Mouse (Mus musculus): Measurements from ENCODE around the gene Elp5.
"Not testable (repeated sequence)": the region's sequence is repeated elsewhere in the genome, so short reads cannot be mapped to it uniquely, and the experiment has no call there.

Elp5 gene

DNA sequence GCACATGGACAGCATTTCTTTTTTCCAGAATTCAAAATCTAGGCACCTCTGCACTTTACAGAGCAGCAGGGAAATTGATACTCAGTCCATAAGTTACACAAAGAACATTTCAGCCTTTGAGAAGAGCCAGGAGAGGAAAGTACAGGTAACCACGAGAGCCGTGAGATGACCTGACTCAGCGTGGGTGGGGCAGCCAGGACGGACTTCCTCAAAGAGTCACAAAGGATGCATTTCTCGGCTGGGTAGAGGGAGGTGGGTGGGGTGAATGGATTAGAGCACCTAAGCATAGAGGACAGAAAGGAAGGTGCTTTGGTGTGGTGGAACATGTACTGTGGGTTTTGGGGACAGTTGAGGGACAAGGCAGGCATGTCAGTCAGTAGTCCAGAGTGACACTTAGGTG is 20.5 kb downstream of the Elp5 start:
- DNase-seq (ENCODE audit: low spot score in 2 of 2), result no peak

GRCm38 (mm10) chr11:69960616-69961015 is 21.7 kb downstream of the Elp5 start:
- peak in 1 of 2 experiments; percentile 66 for DNase-seq (ENCODE audit: low spot score in 2 of 2)

DNA sequence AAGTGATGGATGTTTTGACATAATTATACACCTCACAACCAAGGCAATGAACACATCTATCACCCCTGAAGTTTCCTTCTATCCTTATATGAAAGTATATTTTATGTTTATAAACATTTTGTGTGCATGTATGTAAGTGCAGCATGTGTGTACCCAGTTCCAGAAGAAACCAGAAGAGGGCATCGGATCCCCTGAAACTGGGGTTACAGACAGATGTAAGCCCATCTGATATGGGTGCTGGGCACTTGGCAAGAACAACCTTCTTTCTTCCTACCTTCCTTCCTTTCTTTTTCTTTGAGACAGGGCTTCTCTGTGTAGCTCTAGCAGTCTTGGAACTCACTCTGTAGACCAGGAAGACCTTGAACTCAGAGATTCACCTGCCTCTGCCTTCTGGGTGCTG is 26.1 kb downstream of the Elp5 start:
- peak in 1 of 2 experiments; percentile 24 for DNase-seq (ENCODE audit: low spot score in 2 of 2)

DNA sequence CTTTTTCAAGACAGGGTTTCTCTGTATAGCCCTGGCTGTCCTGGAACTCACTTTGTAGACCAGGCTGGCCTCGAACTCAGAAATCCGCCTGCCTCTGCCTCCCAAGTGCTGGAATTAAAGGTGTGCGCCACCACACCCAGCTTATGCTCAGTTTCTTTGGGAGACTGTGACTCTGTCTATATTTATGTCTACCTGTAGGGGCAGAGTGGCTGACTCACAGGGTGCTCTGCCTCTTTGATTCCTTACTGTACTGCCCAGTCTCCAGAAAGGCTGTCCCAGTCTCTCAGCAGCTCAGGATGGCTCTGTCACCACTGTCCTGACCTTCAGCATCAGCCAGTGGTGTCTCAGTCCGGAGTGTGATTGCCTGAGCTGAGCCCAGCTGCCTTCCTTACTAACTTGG is 26.7 kb downstream of the Elp5 start:
- DNase-seq (ENCODE audit: low spot score in 2 of 2), result not testable (repeated sequence)

DNA sequence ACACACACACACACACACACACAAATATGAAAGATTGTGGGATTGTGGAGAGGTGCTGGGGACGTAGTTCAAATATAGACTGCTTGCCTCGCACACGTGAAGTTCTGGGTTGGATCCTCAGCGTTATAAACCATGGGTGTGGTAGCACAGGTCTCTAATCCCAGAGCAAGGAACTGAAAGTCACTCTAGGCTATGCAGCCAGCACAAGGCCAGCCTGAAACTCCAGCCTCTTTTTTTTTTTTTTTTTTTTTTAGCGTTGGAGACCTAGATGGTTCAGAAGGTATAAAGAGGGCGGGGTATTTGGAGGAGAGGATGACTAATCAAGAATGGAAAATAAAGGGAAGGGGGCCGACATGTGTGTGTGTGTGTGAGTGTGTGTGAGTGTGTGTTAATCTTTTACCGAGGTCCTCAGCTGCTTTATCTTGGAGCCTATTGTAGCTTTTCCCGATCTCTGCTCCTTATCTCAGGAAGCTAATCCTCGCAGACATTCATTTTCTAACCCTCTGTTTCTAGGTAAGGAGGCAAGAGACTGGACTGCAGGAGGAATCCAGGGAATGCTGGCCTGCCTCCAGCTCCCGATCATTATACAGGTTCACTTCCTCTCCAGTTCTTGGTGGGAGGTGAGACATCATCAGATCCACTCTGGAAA is 28.9 kb downstream of the Elp5 start:
- DNase-seq (ENCODE audit: low spot score in 2 of 2), result no peak

- DNase-seq (ENCODE audit: low spot score in 2 of 2), result no peak
Measured at GRCm38 (mm10) chr11:69952274-69952673, 30.0 kb downstream of the Elp5 start.

DNA sequence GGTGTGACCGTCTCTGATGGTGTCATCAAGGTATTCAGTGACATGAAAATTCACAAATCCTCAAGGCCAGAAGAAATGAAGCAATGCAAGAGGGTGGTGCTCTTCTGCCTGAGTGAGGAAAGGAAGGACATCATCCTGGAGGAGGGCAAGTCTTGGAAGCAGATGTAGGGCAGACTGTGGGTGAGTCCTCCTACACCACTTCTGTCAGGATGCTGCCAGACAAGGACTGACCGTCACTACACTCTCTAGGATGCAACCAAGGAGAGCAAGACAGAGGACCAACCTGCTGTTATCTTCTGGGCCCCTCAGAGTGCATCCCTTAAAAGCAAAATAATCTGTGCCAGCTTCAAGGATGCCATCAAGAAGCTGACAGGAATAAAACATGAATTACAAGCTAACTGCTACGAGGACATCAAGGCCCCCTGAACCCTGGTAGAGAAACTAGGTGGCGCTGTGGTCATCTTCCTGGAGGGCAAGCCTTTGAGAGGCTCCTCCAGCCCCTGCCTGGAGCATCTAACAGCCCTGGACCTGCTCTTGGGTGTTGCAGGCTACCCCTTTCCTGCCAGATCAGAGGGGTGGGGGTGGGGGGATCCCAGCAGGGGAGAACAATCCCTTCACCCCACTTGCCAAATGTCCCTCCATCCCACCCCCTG is 31.4 kb downstream of the Elp5 start:
- peak in 1 of 2 experiments; percentile 73 for DNase-seq (ENCODE audit: low spot score in 2 of 2)

GRCm38 (mm10) chr11:69948763-69949150 is 33.6 kb downstream of the Elp5 start:
- DNase-seq (ENCODE audit: low spot score in 2 of 2), result peak; percentile 92 to 95

GRCm38 (mm10) chr11:69948066-69948762 is 34.1 kb downstream of the Elp5 start, which contains the start of gene Slc2a4:
Gene Slc2a4 (minus strand): TSS chr11:69948188.
- DNase-seq (ENCODE audit: low spot score in 2 of 2), result peak; percentile 93 to 98

GRCm38 (mm10) chr11:69947337-69948065 is 34.8 kb downstream of the Elp5 start:
- DNase-seq (ENCODE audit: low spot score in 2 of 2), result peak; percentile 66 to 79

DNA sequence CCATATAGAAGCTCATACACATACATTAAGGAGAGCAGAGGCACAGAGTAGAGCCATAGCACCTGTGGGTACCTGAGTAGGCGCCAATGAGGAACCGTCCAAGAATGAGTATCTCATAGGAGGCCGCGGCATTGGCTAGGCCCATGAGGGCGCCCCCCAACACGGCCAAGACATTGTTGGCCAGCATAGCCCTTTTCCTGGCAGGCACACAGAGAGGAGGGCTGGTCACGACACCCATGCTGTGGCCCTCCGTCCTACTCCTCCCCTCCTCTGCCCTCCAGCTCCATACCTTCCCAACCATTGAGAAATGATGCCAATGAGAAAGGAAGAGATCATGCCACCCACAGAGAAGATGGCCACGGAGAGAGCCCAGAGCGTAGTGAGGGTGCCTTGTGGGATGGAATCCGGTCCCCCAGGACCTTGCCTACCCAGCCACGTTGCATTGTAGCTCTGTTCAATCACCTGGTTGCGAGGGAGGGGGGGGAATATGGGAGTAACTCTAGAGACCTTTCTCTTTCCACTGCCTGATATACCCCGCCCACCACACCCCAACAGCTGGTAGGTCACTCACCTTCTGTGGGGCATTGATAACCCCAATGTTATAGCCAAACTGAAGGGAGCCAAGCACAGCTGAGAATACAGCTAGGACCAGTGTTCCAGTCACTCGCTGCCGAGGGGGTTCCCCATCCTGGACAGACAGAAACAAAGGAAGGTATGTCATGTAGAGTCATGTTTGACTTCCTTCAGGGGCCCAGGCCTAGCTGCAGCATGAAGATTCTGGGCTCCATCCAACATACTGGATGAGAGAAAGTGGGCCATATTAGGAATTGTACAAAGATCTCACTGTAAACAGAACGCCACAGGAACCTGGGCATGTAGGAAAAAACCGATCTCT is 36.1 kb downstream of the Elp5 start:
- DNase-seq (ENCODE audit: low spot score in 2 of 2), result peak; percentile 65 to 66

GRCm38 (mm10) chr11:69945216-69945615 is 37.1 kb downstream of the Elp5 start:
- DNase-seq (ENCODE audit: low spot score in 2 of 2), result peak in 1 of 2 experiments; percentile 19

DNA sequence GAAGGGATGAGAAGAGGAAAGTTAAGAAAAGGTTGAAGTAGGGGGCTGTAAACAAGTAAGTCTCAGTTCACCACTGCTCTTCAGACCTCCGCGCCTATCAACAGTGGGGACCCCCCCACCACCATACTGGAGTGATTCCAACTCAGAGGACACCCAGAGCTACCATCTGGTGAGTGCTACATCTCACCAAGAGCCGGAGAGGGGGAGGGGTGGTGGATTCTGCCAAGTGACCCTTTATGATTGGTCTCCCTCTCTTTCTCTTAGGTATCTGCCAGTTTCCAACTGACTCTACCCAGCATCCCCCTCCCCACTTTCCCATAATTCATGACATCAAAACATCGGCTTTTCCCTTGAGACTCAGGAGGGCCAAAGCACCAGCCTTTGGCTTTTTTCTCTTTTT is 41.4 kb downstream of the Elp5 start:
- DNase-seq (ENCODE audit: low spot score in 2 of 2), result no peak

DNA sequence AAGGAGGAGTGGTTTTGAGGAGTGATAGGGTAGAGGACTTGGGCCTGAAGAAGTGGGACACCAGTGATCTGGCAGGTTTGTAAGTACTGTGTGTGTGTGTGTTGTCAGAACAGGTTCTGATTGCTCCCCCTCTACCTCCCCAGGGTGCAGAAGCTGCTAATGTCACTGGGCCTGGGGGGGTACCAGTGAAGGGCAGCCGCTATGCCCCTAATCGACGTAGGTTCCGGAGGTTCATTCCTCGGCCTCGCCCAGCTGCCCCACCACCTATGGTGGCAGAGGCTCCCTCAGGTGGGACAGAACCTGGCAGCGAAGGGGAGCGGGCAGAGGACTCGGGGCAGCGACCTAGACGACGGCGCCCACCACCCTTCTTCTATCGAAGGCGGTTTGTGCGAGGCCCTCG is 42.6 kb downstream of the Elp5 start:
- DNase-seq (ENCODE audit: low spot score in 2 of 2), result peak in 1 of 2 experiments; percentile 26

- no peak for DNase-seq (ENCODE audit: low spot score in 2 of 2)
Measured at GRCm38 (mm10) chr11:69939181-69939580, 43.1 kb downstream of the Elp5 start.

GRCm38 (mm10) chr11:69938401-69938979 is 43.8 kb downstream of the Elp5 start:
- peak in 1 of 2 experiments; percentile 34 for DNase-seq (ENCODE audit: low spot score in 2 of 2)

DNA sequence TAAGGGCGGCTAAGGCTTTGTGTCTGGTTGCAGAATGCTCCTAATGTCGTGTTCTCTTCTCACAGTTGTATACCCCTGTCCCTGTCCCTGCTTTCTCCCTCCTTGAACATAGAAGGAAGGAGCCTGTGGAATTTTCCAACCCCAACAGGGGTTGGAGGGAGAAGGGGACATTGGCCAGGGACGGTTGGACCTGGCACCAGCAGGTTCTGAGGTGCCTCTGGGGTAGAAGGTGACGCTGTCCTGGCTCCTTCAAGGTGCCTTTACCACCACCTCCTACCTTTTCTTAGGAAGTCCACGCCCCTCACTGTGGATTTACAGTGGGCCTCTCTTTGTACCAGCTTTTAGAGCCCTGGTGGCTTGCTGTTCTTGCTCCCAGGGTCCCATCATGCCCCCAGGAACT is 44.5 kb downstream of the Elp5 start:
- DNase-seq (ENCODE audit: low spot score in 2 of 2), result no peak

DNA sequence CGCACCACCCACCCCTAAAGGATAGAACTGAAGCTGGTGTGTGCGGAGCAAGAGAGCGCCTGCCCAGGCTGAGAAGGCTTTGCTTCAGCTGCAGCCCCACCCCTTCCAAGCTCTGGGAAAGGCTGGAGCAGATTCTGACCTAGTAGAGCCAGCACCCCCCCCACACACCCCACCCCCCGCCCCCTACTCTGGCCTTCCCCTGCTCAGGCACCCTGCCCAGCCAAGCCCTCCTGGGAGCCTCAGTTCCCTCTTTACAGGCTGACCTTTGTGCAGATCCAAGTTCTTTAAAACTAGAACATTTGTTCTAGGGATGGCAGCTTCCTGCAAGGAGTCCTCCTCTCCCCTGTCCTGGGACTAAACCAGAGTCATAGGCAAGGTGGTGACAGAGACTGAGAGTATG is 44.9 kb downstream of the Elp5 start:
- DNase-seq (ENCODE audit: low spot score in 2 of 2), result no peak

GRCm38 (mm10) chr11:69936714-69937347 is 45.5 kb downstream of the Elp5 start:
- DNase-seq (ENCODE audit: low spot score in 2 of 2), result no peak

- DNase-seq (ENCODE audit: low spot score in 2 of 2), result peak; percentile 29 to 51
Measured at GRCm38 (mm10) chr11:69936156-69936555, 46.2 kb downstream of the Elp5 start.

All from spleen, postnatal 10 days (tissue).